Mouse (Mus musculus): ENCODE results near the gene Lrrc3b.

The Lrrc3b gene

DNA sequence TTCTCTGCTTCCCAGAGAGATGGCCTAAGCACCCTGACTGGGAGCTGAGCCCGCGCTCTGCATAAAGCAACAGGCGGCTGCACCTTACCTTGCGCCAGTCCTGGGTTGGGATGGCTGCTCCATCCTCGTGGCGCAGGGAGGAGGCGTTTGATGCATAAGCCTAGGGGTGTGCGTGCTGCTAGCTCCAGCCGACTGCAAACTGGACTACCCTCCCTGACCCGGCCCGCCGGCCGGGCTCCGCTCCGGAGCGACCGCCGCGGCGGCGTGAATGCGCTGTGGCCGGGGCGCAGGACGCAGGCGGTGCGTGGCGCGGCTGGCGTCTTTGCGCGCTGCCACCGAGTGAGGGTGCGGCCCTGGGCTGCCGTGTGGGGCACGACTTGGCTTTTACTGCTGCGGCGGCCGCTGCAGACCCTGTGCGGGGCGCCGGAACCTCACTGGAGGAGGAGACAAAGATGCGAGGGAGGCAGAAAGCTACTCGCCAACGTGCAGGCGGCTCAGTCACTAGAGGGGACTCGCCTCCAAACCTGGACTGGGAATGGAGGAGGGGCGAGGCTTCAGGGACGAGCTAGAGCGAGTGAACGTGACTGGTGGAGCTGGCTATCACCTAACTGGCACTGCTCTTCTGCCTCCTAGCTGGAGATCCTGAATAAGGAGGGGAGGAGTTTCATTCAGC lies at the start of gene Lrrc3b:
Gene Lrrc3b, minus strand, starts transcription at position 503 of the 673 bp plus-strand sequence.
- DNase-seq: peak; percentile 20

DNA sequence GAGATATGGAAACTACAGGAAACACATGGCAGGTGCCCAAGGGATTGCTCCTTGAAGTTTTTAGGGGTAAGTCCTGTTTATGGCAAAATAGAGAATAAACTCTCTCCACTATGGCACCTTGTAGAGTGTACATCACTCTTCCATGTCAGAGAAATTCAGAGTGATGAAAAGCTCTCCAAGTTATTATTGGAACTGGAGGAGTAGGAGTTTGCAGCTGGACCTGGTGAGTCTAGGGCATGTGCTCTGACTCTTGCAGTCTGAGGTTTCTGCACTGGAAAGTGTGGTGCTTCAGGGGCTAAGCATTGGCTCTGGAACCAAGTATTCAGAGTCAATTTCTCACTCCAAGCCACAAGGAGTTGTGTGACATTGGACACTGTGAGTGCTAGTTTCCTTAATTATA lies 38.9 kb upstream of the Lrrc3b start:
- DNase-seq: no peak

DNA sequence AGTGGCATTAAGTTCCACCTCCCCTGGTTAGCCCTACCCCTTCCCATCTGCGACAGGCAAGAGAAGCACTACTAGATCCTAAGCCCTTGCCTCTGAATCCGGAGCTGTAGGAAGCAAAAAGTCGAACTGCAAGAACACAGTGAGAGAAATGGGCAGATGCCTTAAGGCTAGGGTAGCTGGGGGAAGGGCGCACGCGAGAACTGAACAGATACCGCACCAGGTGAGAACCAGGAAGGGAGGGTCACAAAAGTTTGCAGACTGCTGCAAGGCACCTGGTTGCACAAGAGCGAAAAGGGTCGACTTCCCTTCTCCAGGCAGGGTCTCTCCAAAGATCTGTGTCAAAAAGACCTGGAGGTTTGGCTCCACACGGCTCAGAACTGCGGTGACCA lies 697 bp downstream of the Lrrc3b start:
- no peak for DNase-seq

DNA sequence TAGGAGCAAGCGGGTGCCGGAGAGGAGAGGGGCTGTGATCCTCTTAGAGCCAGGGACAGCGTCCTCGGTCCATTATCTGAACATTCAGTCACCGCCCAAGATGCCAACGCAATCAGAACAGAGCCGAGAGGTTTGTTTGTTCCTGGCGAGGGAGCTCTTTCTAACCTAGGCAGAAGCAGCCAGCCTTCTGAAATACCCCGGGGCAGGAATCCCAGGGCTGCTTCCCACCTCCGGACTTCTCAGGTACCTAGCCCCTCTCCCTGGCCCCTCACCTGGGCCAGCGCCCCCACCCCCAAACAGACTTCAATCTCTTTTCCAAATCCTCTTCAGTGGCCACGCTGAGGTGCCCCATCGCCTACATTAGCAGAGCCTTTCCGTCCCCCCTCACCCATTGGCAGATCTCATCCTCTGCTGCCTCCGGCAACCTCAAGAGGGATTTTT lies 1.3 kb downstream of the Lrrc3b start:
- no peak for DNase-seq

DNA sequence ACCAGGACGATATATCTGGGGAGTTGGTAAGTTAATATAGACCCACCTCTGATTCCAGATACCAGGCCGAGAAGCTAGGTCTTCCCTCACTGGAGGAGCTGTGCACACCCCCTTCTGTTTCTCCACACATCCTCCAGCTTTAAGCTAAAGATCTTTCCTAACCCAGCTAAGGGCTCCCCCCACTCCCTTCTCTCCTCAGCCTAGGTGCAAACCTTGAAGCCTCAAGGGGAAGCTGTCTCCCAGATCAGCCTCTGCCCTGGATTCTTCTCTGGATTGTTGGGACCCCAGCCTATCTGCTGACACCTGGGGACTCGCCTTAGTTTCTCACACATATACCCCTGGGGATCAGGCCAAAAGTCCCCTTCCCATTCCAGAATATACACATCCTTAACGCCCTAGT lies 1.7 kb downstream of the Lrrc3b start:
- no peak for DNase-seq

DNA sequence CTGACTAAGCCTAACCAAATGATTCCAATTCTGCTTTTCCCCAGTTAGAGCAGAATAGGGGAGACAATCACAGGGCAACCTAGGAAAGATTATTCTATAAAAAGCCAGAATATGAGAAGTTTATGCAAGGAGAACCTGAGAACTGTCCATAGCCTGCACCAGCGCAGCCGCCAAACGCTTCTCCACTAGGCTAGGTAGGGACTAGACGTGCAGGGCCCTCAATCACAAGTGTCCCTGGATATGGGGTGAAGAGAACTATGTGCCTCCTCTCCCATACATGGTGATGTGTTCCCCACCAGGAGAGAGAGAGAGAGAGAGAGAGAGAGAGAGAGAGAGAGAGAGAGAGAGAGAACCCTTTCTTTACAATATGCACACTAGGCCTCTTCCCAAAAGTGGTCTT lies 2.2 kb downstream of the Lrrc3b start:
- DNase-seq: no peak

DNA sequence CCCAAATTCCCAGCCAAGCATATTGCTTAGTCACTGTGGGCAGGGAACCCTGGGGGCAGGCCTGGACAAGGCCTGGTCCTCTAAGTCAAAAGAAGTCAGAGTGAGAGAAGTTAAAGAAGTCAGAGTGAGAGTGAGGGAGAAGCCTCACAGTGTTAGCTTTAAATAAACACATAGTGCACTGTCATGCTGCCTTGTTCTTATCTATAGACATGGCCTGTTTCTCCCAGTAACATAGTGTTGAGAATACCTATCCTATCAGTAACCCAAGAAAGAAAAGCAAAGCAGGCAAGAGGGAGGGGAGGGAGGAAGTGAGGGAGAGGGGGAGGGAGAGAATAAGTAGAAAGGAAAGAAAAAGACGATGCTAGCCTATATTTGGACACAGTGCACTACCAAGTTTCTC lies 6.4 kb downstream of the Lrrc3b start:
- no peak for DNase-seq

DNA sequence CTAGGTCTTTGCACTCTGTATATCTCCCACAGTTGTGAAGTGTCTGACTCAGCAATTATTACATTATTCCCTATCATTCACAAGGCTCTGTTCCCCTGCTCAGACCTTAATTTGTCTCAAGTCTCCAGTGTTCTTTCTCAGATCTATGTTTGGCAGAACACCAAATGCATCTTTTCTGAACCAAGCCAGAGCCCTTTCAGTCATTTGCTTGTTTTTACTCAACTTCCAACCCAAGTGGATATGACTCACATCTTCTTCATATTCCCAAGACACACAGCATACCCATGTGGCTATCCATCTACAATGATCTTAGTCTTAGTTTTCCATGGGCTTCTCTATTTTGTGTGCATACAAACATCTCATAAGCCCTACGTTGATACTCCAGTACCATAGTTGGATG lies 17.2 kb downstream of the Lrrc3b start:
- no peak for DNase-seq

DNA sequence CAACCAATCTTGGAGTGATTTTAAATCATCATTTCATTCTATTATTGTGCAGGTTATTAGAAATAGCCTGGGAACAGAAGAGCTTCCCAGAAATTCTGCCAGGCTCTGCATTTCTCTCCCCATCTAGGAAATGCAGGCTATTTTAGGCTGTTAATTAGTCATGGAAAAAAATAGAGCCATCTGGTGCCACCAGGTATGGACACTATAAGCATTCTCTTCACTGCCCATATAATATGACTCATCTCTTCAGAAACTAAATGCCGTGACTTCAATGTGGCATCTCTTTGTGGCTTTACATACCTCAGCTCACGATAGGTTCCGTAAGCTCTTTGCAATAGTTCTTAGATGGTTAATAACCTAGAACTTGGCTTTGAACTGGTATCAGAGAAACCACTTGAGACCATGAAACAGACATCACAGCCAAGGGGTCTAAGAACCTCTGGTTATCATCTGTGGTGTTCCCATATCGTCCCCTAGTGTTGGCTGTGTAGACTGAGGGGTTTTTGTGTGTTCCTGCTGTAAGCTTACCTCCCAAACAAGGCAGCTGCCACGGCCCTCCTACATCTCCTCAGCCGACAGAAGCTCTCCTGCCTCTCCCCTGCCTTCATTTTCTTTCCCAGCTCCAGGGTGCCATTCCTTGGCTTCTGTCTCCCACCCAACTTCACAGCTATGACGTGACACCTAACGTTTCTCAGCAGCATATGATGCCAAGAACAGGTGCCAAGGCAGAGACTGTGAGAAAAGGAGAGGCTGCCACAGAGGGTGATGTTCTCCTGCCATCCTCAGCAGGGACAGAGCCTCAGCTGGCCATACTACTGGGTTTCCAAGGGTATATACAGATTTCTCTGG lies 27.9 kb downstream of the Lrrc3b start:
- DNase-seq: no peak

DNA sequence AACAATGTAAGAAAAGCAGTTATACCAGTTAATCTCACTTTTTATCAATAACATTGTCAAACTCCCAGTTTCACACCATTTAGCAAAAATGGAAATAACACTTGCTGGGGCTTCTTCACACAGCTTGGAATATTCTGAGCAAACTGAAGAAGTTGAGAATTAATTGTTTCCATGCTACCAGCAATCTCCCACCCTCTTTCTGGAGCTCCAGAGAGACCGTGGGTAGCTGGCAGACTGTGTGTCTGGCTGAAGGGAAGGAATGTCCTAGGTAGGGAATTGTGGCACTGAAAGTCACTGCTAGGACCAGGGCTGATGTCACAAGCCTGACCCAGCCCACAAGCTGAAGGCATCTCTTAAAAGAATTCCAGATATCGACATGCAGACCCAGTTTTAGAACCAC lies 53.3 kb downstream of the Lrrc3b start:
- DNase-seq: no peak

DNA sequence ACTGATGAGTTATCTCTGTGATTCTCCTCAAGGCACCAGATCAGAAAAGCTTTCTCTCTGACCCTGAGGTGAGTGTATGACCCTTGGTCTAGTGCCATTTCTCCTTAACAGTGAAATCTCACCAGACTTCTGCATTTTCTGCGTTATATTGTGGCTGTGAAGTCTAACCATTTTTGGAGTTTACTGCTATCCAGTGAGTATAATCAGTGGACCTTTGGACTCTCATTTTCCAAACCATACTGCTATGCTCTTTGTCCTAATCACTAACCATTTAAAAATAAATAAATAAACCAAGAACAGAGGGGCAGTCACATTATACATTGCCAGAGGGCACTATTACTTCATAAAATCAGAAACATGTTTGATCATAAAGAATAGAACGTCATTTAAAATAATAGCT lies 53.8 kb downstream of the Lrrc3b start:
- no peak for DNase-seq

DNA sequence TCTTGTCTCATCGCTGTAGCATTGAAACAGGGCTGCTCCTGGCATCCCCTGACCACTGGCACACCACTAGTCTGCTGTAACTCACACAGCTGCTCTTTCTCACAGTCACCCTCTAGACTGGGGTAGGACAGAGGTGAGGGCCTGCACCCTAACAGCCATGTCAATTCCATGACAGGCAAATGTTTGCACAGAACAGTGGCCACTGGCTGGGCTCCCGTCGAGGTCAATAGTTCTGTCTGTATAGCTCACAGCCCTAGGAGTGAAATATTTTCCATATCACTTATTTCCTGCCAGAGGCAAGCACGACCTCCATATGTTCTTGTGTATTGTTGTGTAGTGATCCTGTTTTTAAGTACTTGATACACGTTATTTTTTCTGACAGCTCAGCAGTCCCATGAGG lies 54.3 kb downstream of the Lrrc3b start:
- no peak for DNase-seq

DNA sequence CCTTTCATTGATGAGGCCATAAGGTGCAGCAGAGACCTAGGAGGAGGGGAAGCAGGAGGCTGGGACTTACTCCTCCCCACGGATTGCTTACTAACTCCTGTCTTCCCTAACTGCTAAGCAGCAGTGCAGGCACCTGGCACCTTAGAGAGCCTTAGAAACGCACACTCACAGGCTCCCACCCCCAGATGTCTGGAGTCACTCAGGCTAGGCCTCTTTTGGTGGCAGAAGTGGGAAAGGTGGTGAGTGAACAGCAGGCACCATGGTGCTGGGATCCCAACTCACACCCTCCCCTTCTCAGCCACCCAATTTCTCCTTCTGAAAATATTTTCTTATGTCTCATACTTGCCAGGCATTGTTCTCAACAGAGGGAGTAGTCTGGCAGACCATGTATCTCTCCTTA lies 55.7 kb downstream of the Lrrc3b start:
- DNase-seq: no peak

DNA sequence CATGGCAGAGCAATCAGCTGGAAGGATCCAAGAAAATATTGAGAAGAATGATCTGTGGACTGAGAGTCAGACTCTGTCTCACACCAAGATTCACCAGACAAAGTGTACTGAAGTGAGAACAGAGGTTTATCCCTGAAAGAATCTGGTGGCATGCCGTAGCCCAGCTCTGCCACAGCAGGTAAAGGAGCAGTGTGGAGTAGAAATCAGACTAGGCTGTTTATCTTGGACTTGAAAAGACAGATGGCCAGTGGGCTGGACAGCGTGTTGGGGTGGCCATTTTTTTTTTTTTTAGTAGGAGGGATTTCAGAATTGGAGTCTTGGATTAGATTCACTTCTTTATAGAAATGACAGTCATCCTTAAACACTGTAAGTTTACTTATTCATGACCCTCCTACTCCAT lies 61.4 kb downstream of the Lrrc3b start:
- DNase-seq: no peak

DNA sequence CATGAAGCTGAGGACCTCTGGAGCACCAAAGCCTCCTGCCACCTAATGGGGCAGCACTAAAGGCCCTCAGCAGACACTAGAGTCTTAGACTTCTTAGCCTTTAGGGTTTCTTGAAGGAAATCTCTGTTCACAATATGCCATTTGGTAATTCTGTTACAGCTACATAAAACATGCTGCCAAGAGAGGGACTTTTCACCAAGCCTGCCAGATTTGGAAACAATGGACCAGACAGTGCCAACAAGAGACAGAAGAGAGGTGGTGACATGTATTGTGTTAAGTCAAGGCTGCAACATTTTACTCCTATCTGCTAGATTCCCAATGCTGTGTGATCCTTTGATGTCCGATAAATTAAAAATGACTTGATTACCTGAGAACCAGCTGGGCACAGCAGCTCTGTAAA lies 62.0 kb downstream of the Lrrc3b start:
- DNase-seq: no peak

DNA sequence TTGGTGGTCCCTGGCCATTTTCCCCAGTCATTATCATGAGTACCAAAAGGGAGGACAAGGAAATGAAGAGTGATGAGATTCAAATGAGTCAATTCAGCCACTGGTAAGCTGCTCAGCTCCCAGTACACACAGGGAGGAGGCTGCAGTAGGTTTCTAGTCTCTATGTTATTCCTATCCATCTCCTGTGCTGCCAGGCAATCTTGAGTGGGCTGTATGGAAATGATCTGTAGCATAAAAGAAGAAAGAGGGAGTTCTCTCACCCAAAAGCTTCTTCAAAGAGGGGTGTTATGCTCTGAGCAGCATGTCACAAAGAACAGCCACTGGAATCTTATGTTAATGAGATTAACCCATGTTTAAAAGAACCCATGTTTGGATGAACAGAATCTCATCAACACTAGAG lies 64.5 kb downstream of the Lrrc3b start:
- DNase-seq: no peak

DNA sequence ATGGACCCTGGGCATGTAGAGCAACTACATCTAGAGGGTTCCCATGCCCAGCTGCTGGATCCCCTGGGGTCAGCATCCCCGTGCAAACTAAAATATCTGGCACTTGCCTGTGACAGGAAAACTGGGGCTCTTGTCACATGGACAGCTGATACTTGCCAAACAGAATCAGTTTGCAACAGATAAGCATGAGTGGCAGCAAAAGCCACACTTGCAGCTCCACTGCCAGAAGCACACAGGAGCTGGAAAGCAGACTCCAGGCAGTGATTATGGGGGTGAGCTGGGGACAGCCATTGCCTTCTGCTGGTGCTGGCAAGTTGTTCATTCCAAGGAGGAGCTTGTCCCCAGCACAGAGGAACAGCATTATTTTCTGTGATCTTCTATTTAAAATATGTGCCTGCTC lies 65.8 kb downstream of the Lrrc3b start:
- DNase-seq: no peak

DNA sequence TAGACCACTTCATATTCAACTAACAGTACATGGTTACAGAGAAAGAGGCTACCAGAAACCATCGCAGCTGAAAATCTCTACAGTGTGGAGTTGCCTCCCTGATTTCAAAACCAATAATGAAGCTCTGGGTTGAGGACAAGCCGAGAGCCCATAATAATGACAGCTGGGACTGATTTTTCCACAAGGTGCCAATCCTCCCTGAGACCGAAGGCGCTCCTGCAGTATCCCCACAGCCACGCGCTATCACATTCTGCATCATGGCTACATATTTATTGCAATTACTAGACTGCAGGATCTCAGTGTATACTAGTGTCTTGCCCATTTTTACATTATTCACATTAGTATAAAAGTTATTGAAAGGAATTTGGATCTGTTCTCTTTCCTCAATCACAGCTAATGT lies 73.7 kb downstream of the Lrrc3b start:
- DNase-seq: no peak

DNA sequence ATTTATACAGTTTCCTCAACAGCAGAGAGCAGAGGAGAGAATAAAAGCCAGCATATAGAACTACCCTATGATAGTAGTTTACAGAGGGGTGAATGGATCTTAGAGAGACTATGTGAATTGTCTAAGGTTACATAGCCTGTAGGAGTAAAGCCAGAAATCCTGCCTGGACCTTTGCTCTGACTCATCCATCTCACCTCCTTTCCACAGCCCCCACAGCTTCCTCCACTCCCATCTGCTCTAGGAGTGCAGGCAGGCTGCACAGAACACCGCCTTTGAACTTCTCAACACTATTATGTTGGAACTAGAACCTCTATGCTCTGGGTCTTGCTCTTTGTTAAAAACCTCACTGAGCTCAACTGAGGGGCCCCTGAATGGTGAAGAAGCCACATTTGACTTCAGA lies 78.9 kb downstream of the Lrrc3b start:
- no peak for DNase-seq

DNA sequence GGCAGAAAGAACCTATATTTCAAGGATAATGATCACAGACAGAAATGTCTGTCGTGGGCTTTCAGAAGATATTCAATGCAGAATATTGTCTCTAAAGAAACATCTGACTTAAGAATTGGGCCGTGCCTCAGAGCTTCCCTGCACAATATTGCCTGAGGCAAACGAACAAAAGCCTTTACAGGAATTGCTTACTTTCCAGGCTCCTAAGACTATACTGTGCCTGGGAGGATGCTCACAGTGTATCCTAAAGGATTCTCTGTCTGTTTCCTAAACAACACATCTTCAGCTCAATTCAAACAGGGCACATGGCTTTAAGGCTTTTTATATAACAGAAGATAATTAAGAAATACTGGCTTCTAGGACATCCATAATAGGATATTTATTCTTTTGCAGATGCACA lies 79.7 kb downstream of the Lrrc3b start:
- no peak for DNase-seq

DNA sequence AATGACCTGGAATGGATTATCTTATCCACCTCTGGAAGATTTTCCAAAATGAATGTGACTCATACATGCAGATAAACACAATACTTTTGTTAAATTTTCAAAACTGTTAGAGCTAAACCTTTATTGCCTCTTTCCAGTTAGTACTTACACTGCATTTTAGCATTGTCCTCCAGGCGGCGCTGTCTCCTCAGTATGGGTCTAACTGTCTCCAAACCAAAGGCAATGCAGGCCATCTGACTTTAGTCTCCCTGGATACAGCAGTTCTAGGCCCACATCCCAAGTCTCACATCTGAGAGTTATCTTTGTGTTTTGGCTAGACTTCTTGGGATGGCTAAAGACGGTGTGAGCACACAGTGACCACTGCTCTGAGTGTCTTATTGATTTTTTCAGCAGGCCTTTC lies 83.3 kb downstream of the Lrrc3b start:
- peak; percentile 71 for DNase-seq

DNA sequence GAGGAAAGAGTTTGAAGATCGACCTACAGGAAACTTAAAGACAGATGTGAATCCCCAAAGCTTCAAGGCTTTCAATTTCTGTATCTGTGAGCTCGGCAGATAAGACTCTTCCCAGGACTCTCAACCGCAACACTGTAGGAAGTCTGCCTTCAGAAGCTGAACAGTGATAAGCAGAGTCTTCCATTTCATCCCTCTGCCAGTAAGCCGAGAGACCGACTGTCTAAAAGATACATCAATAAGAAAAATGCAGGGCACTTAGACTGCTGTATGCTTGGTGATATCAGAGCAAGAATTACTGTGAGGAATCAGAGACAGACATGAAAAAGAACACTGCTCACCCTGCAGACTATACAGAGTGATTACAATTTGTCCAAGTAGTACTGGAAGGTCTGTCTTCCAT lies 84.5 kb downstream of the Lrrc3b start:
- peak; percentile 7 for DNase-seq

DNA sequence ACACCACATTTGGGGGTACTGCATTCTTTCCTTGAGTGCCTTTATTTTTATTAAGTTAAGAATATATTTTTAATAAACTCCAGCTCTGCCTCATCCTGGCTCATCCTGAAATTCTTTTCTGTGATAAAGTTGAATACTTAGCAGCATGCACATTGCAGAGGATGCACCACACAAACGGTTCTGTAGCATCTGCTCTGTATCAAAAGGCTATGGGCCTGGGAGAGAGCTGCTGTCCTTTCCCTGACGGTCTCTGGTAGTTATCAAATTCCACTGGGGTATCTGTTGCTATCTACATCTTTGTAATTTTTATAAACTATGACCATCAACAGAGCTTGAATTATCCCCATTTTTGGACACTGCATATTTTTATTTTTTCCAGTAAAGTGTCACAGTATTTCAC lies 105.7 kb downstream of the Lrrc3b start:
- no peak for DNase-seq

DNA sequence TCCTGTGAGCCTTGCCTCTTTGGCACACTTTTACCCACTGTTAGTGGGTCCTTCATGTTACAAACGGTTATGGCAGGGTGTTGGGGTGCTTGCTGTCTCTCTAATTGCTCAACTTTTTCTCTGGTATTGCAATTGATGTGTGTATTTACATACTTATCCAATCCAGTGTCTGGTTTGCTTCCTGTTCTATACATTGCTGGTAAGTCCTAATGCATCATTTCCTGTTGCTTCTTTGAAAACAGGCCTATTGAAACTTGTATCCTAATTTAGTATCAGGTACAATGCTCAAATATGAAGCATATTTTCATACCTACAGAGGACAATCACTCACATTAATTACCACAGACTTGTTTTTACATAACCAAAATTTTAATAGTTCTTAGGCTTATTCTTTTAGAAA lies 107.4 kb downstream of the Lrrc3b start:
- DNase-seq: no peak

DNA sequence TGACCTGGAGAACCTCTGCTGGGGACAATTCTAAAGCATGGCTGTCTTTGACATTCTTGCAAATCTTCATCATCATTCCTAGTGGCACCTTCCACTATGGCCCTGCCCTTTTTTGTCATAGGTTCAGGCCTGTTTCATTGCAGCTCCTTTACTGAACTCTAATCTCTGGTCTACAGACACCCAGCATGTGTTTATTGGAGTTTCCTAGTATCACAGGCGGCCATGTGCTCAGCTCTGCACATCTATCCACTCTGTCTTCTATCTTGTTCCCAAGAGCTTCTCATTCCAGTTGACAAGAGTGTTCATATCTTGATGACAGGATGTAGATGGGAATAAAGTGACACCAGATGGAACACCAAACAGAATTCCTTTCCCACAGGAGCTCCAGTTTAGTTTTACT lies 108.6 kb downstream of the Lrrc3b start:
- DNase-seq: no peak

Data from liver (tissue).